Mouse (Mus musculus): ENCODE results near the gene Slc24a1. TPM values are rescaled to one million over a fixed set of nuclear protein-coding genes. Genes with fewer than 3 reads are reported as not detected.
"Not testable (repeated sequence)": the region's sequence is repeated elsewhere in the genome, so short reads cannot be mapped to it uniquely, and the experiment has no call there.

Slc24a1 gene
- polyA plus RNA-seq (2015; fragmentation: Nextera tagmentation; extraction: Ambion mirVana) = 0.06 and 0.08 TPM in 2 replicates

DNA sequence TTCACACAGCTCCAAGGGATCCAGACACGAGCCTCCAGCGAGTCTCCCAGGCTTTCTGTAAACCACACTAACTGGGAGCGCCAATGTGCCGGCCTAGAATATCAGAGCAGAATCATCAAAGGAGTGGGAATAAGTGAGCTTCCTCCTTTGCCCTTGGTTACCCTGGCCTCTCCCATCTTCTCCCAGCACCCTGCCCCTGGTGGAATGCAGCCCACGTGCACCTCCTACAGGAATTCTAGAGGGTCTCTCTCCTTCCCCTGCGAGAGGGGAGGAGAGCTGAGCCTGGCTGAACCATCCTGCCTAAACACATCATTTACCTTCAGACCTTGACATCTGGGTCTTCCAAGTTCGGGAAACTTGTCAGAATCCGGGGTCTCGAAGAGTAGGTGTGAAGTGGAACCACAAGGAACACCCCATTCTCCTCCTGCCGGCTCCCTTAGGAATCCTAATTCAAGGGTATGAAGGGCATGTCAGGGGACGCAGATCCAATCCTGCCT is at the start of gene Slc24a1:
Gene Slc24a1, minus strand, starts transcription at position 447 of the 497 bp plus-strand sequence.
- Histone ChIP-seq H3K4me2 (ENCODE audit: low read depth, low read length) (no peak within 1 kb of the TSS), H3K27ac (ENCODE audit: low read length) (peak within 1 kb of the TSS; percentile 61; the same call in 1 of the 2 replicates), H3K4me1 (replicated peaks; ENCODE audit: control insufficient read depth, insufficient read depth, low read length) (peaks cover 8% of the 10 kb centered on the region; the same call in 1 of the 2 replicates), H3K4me3 (ENCODE audit: low read length) (no peak within 1 kb of the TSS), H3K27me3 (ENCODE audit: control insufficient read depth, insufficient read depth, low read depth, low read length) (no peaks in the 10 kb centered on the region; the same call in 1 of the 2 replicates), H3K9ac (ENCODE audit: low read length) (no peak within 1 kb of the TSS), H3K9me3 (ENCODE audit: control insufficient read depth, low read length) (no peaks in the 10 kb centered on the region), H3K36me3 (ENCODE audit: control insufficient read depth, insufficient read depth, low read length) (no peaks in the 10 kb centered on the region)
- WGBS = 34% methylated on average over 11 of the region's 11 CpGs
- ATAC-seq (ENCODE audit: low read depth) = no peak

DNA sequence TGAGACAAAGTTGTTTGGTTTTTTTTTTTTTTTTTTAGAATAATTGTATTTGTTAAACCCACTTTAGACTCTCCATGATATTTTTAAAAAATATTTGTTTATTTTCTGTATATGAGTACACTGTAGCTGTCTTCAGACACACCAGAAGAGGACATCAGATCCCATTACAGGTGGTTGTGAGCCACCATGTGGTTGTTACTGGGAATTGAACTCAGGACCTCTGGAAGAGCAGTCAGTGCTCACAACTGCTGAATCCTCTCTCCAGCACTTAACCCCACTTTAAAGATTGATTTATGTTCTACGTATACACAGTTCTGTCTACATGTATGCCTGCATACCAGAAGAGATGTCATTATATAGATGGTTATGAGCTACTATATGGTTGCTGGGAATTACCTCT is 44.1 kb upstream of the Slc24a1 start:
- H3K9ac ChIP-seq (ENCODE audit: low read length); ATAC-seq (ENCODE audit: low read depth); H3K4me1 ChIP-seq (replicated peaks; ENCODE audit: control insufficient read depth, insufficient read depth, low read length); H3K27me3 ChIP-seq (ENCODE audit: control insufficient read depth, insufficient read depth, low read depth, low read length); H3K27ac ChIP-seq (ENCODE audit: low read length); H3K4me3 ChIP-seq (ENCODE audit: low read length); H3K4me2 ChIP-seq (ENCODE audit: low read depth, low read length); H3K9me3 ChIP-seq (ENCODE audit: control insufficient read depth, low read length): not testable (repeated sequence)
- H3K36me3 ChIP-seq (ENCODE audit: control insufficient read depth, insufficient read depth, low read length) = peaks cover 17% of the 10 kb centered on the region
- 78% methylated on average over 1 of the region's 1 CpGs for WGBS

DNA sequence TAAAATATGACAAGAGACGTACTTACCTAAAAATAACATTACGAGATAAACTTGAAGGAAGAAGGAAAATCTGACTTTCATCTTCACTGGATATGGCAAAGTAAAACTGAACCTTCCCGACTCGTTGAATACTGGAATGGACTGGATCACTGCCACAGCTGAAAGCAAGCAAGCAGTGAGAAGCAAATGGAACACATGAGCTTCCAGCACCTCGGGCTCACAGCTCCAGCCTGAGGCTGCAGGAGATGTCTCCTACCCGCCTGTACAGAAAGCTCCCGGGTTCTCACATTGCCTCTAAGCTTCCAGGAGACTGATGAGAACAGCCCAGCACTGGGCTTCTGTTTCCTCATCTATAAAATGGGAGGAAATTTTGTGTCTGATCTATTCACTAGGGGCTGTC is 38.9 kb upstream of the Slc24a1 start:
- H3K27me3 ChIP-seq (ENCODE audit: control insufficient read depth, insufficient read depth, low read depth, low read length) = no peaks in the 10 kb centered on the region
- no peak for ATAC-seq (ENCODE audit: low read depth)
- H3K9me3 ChIP-seq (ENCODE audit: control insufficient read depth, low read length) = no peaks in the 10 kb centered on the region
- H3K9ac ChIP-seq (ENCODE audit: low read length) = no peak overlapping the region
- H3K27ac ChIP-seq (ENCODE audit: low read length) = no peak overlapping the region
- H3K4me3 ChIP-seq (ENCODE audit: low read length) = no peak overlapping the region
- peaks cover 26% of the 10 kb centered on the region for H3K36me3 ChIP-seq (ENCODE audit: control insufficient read depth, insufficient read depth, low read length)
- H3K4me1 ChIP-seq (replicated peaks; ENCODE audit: control insufficient read depth, insufficient read depth, low read length) = no peaks in the 10 kb centered on the region
- H3K4me2 ChIP-seq (ENCODE audit: low read depth, low read length) = no peak overlapping the region
- WGBS = 85% methylated on average over 7 of the region's 7 CpGs

DNA sequence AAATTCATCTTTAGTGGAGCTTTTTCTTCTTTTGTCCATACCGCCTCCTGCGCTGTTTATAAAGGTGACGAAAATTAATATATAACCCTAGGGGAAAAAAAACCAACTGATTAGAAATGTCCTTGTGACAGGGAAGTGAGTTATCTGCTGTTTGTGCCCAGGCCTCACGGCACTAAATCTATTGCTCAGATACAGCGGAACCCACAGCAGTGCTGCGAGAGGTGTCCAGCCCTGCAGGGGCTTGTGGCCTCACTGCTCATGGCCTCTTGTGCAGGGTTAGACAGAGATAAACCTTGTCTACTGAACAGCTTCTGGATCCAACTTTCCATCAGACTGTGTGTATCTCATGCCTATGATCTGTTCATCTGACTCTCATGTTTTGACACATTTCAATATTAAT is 37.0 kb upstream of the Slc24a1 start:
- 88% methylated on average over 6 of the region's 6 CpGs for WGBS
- no peaks in the 10 kb centered on the region for H3K4me1 ChIP-seq (replicated peaks; ENCODE audit: control insufficient read depth, insufficient read depth, low read length)
- no peak for ATAC-seq (ENCODE audit: low read depth)
- H3K9me3 ChIP-seq (ENCODE audit: control insufficient read depth, low read length) = no peaks in the 10 kb centered on the region
- no peak overlapping the region for H3K4me2 ChIP-seq (ENCODE audit: low read depth, low read length)
- H3K27me3 ChIP-seq (ENCODE audit: control insufficient read depth, insufficient read depth, low read depth, low read length) = no peaks in the 10 kb centered on the region
- H3K27ac ChIP-seq (ENCODE audit: low read length) = no peak overlapping the region
- H3K9ac ChIP-seq (ENCODE audit: low read length) = no peak overlapping the region
- peaks cover 35% of the 10 kb centered on the region for H3K36me3 ChIP-seq (ENCODE audit: control insufficient read depth, insufficient read depth, low read length)
- no peak overlapping the region for H3K4me3 ChIP-seq (ENCODE audit: low read length)

DNA sequence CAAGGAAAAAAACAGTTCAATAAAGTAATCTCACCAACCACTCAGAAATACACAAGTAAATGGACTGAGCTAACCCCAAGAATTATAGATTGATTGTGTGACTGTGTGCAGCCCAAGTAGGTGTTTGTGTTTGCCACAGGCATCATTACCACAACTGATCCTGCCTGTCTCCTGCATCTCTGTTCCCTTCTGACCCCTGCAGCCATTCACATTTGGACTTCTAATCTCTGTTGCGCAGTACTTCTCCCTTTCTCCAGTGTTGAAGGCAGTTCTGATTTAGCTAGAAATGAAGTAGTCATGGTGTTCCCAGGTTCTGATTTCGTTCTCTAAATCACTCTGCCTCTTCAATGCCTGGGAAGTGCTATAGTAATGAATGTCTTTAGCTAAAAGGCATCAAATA is 36.2 kb upstream of the Slc24a1 start:
- no peak overlapping the region for H3K4me3 ChIP-seq (ENCODE audit: low read length)
- H3K4me2 ChIP-seq (ENCODE audit: low read depth, low read length) = no peak overlapping the region
- no peak overlapping the region for H3K27ac ChIP-seq (ENCODE audit: low read length)
- no peak for ATAC-seq (ENCODE audit: low read depth)
- 80% methylated on average over 2 of the region's 2 CpGs for WGBS
- no peaks in the 10 kb centered on the region for H3K4me1 ChIP-seq (replicated peaks; ENCODE audit: control insufficient read depth, insufficient read depth, low read length)
- no peaks in the 10 kb centered on the region for H3K27me3 ChIP-seq (ENCODE audit: control insufficient read depth, insufficient read depth, low read depth, low read length)
- no peak overlapping the region for H3K9ac ChIP-seq (ENCODE audit: low read length)
- H3K9me3 ChIP-seq (ENCODE audit: control insufficient read depth, low read length) = no peaks in the 10 kb centered on the region
- H3K36me3 ChIP-seq (ENCODE audit: control insufficient read depth, insufficient read depth, low read length) = peaks cover 35% of the 10 kb centered on the region

DNA sequence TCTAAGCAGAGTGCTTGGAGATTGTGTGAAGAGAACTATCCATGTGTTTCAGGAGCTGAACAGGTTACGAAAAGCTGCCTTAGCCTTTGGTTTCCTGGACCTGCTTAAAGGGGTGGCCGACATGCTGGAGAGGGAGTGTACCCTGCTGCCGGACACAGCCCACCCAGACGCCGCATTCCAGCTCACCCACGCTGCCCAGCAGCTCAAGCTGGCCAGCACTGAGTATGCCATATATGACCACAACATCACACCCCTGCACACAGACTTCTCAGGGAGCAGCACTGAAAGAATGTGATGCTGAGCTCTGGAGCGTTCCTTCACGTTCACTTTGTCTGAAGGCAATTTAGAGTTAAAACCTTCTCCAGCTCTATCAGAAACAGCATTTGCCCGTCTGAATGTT is 34.4 kb upstream of the Slc24a1 start:
- H3K36me3 ChIP-seq (ENCODE audit: control insufficient read depth, insufficient read depth, low read length) = peaks cover 47% of the 10 kb centered on the region
- no peak overlapping the region for H3K27ac ChIP-seq (ENCODE audit: low read length)
- H3K9me3 ChIP-seq (ENCODE audit: control insufficient read depth, low read length) = no peaks in the 10 kb centered on the region
- H3K4me2 ChIP-seq (ENCODE audit: low read depth, low read length) = no peak overlapping the region
- H3K4me1 ChIP-seq (replicated peaks; ENCODE audit: control insufficient read depth, insufficient read depth, low read length) = no peaks in the 10 kb centered on the region
- no peaks in the 10 kb centered on the region for H3K27me3 ChIP-seq (ENCODE audit: control insufficient read depth, insufficient read depth, low read depth, low read length)
- no peak overlapping the region for H3K9ac ChIP-seq (ENCODE audit: low read length)
- no peak for ATAC-seq (ENCODE audit: low read depth)
- no peak overlapping the region for H3K4me3 ChIP-seq (ENCODE audit: low read length)
- WGBS = 75% methylated on average over 9 of the region's 9 CpGs

DNA sequence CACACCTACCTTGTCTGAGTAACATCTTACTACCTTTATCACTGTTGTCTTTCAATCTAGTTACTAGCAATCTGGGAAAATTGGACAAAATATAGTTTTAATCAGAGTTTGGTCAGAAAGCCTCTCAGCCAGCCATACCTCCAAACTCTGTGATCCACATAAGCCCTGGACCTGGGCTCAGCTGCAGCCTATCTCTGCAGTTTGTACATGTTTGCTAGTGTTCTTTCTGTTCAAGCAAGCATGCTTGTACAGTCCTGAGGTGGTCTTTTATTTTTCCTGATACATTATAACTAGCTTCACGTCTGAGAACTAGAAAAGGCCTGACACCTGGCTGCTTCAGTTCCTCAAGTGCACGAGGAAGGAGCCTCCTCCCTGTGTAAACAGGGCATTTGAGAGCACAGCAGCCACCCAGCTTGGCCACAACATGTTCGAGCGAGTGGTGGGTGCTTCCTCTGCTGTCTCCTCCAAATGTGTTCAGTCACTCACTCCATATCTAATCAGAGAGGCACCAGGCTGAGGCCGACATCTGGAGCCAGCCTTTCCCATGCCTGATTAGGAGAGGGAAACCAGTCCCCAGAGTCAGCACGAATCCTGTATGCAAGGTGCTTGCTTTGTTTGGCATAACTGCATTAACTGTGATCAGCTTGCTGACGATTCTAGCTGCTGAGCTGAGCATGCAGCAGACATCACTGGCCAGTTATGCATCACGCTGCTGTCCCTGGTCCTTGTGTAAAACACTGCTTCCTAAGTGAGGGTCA is 33.8 kb upstream of the Slc24a1 start:
- H3K4me3 ChIP-seq (ENCODE audit: low read length) = no peak overlapping the region
- H3K27ac ChIP-seq (ENCODE audit: low read length) = no peak overlapping the region
- no peaks in the 10 kb centered on the region for H3K9me3 ChIP-seq (ENCODE audit: control insufficient read depth, low read length)
- H3K4me2 ChIP-seq (ENCODE audit: low read depth, low read length) = no peak overlapping the region
- no peak overlapping the region for H3K9ac ChIP-seq (ENCODE audit: low read length)
- 58% methylated on average over 8 of the region's 8 CpGs for WGBS
- H3K36me3 ChIP-seq (ENCODE audit: control insufficient read depth, insufficient read depth, low read length) = peaks cover 51% of the 10 kb centered on the region
- no peak for ATAC-seq (ENCODE audit: low read depth)
- no peaks in the 10 kb centered on the region for H3K4me1 ChIP-seq (replicated peaks; ENCODE audit: control insufficient read depth, insufficient read depth, low read length)
- H3K27me3 ChIP-seq (ENCODE audit: control insufficient read depth, insufficient read depth, low read depth, low read length) = no peaks in the 10 kb centered on the region

DNA sequence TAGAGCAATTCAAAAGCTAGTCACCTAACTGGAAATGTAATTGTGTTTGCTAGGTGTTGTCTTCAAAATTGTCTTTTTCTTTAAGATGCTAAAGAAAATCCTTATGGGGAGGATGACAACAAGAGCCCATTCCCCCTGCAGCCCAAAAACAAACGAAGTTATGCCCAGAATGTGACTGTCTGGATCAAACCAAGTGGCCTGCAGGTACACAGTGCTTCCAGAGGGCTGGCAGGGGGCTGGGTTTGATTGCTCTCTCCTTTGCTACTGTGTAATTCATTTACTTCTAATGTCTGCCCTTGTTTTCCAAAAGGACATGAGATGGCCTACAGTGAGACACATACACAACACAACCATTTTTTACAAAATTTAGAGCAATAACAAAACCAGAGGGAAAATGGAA is 30.5 kb upstream of the Slc24a1 start:
- no peak overlapping the region for H3K9ac ChIP-seq (ENCODE audit: low read length)
- no peaks in the 10 kb centered on the region for H3K9me3 ChIP-seq (ENCODE audit: control insufficient read depth, low read length)
- H3K4me3 ChIP-seq (ENCODE audit: low read length) = no peak overlapping the region
- peaks cover 62% of the 10 kb centered on the region for H3K36me3 ChIP-seq (ENCODE audit: control insufficient read depth, insufficient read depth, low read length)
- WGBS = 79% methylated on average over 1 of the region's 1 CpGs
- no peaks in the 10 kb centered on the region for H3K4me1 ChIP-seq (replicated peaks; ENCODE audit: control insufficient read depth, insufficient read depth, low read length)
- H3K27ac ChIP-seq (ENCODE audit: low read length) = no peak overlapping the region
- H3K4me2 ChIP-seq (ENCODE audit: low read depth, low read length) = no peak overlapping the region
- H3K27me3 ChIP-seq (ENCODE audit: control insufficient read depth, insufficient read depth, low read depth, low read length) = no peaks in the 10 kb centered on the region
- ATAC-seq (ENCODE audit: low read depth) = no peak

DNA sequence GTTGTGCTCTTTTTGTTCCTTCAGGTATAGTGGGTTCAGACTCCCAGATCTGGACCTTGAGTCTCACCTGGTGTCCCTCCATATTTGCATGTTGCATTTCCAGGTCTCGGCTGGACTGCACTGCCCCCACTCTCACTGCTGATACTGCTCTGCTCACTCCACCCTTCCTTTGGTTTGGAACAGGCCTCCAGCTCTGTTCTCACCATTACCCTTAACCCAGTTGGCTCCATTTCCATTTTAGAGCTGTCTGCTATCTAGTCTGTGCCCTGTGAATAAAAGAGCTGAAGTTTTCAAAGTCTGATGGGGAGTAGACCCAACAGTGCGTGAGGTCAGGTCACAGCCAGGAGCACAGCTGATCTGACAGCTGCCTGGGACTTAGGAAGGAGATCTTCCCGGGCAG is 29.1 kb upstream of the Slc24a1 start:
- peaks cover 63% of the 10 kb centered on the region for H3K36me3 ChIP-seq (ENCODE audit: control insufficient read depth, insufficient read depth, low read length)
- ATAC-seq (ENCODE audit: low read depth) = no peak
- H3K4me1 ChIP-seq (replicated peaks; ENCODE audit: control insufficient read depth, insufficient read depth, low read length) = no peaks in the 10 kb centered on the region
- H3K9ac ChIP-seq (ENCODE audit: low read length) = no peak overlapping the region
- no peaks in the 10 kb centered on the region for H3K9me3 ChIP-seq (ENCODE audit: control insufficient read depth, low read length)
- H3K4me3 ChIP-seq (ENCODE audit: low read length) = no peak overlapping the region
- WGBS = 69% methylated on average over 3 of the region's 3 CpGs
- H3K4me2 ChIP-seq (ENCODE audit: low read depth, low read length) = no peak overlapping the region
- H3K27ac ChIP-seq (ENCODE audit: low read length) = no peak overlapping the region
- H3K27me3 ChIP-seq (ENCODE audit: control insufficient read depth, insufficient read depth, low read depth, low read length) = no peaks in the 10 kb centered on the region

Data from lung, embryonic 16.5 days (tissue).